Mouse (Mus musculus): ENCODE data around the gene Bfsp1.

Gene Bfsp1

GRCm38 (mm10) chr2:143862484-143863231 lies at the start of gene Bfsp1:
Gene Bfsp1, minus strand, starts transcription at chr2:143863173.
- in situ Hi-C loops (cut with MboI, MseI) = no loop called here

DNA sequence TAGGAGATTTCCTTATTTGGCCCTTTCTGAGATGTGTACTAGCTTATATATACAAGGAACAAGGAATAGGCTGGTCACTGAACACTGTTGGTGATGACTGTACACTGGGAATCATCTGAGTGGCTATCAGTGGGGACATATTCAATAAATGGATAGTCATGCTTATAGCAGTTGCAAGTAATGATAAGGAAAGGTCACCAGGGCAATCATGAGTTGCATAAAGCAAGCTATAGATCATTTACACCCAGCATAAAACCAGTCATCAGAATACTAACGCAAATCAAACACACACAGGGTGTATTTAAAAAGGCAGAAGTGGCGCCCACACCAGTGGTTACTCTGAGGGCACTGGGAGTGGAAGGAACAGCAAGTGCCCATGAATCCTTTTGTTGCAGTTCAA lies 49.2 kb upstream of the Bfsp1 start:
- in situ Hi-C loops (cut with MboI, MseI) = loop anchor here in 1 of 2 experiments (5.0 to 10.0 kb wide), 2 partner anchors 65 to 1007 kb away; partner anchors contain the start of gene Kif16b

DNA sequence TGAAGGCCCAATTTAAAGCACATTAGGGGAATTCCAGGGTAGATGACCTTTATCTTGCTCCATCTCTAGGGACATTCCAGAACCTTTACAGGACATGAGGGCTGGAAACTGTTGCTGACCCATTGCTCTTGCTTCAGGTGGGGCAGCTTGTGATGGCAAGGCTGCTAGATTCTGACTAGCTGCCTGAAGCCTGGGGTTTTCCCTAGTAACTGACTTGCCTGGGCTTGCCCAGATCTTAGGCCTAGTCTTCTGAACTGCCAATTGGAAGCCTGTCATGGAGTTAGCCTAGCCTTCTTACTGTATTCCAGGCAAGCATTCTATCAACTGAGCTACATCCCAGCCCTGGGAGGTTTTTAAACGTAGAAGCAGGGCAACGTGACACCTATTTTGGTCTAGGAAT lies 46.3 kb upstream of the Bfsp1 start:
- in situ Hi-C loops (cut with MboI, MseI) = no loop called here

DNA sequence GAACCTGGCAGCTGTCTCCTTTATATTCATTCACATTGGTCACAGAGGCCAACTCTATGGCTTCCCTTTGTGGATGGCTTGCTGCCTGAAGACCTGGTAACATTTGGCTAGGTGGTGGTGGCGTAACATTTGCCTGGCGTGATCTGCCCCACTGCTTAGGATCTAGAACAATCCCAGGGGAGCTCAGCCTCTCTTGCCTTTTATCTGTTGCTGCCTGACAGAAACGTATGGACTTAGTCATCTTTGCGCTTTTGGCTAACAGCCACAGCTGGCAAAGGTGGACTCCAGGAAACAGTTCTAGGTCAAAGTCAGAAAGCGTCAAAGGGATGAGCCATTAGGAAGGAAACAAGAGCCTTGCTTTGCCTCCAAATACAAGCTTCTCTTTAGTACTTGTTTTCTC lies 41.9 kb upstream of the Bfsp1 start:
- in situ Hi-C loops (cut with MboI, MseI) = no loop called here

DNA sequence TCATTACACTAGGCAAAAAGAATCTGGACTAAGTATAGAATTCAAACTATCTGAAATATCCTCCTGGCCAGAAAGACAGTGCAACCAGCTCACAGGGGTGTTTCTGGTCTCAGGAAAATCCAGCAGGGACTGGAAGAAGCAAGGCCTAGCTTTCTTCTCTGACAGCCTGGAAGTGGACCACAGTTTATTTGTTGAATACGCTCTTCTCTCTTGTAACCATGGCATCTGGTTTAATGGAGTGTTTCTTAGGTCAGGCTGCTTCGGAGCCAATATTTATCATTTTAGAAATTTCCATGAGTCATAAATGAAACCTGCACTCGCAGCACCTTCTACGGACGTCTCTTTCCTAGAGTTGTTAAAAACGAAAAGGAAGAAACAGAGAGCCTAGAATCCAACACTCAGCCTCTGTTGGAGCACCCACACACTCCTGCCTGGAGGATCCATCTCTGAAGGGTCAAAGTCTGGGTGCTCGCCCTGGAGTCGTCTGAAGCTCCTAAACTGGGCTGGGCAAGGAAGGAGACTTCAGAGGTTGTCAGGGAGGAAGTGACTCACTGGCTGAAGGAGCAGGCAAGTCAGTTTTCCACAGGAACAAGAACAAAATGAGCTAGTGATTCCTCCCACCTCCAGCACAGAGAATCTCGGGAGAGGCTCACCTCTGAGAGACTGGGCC lies 40.5 kb upstream of the Bfsp1 start:
- in situ Hi-C loops (cut with MboI, MseI) = no loop called here

GRCm38 (mm10) chr2:143900821-143901351 lies 37.9 kb upstream of the Bfsp1 start:
- in situ Hi-C loops (cut with MboI, MseI) = no loop called here

- in situ Hi-C loops (cut with MboI, MseI) = no loop called here
These were observed 36.7 kb upstream of the Bfsp1 start for GRCm38 (mm10) chr2:143899470-143900220.

DNA sequence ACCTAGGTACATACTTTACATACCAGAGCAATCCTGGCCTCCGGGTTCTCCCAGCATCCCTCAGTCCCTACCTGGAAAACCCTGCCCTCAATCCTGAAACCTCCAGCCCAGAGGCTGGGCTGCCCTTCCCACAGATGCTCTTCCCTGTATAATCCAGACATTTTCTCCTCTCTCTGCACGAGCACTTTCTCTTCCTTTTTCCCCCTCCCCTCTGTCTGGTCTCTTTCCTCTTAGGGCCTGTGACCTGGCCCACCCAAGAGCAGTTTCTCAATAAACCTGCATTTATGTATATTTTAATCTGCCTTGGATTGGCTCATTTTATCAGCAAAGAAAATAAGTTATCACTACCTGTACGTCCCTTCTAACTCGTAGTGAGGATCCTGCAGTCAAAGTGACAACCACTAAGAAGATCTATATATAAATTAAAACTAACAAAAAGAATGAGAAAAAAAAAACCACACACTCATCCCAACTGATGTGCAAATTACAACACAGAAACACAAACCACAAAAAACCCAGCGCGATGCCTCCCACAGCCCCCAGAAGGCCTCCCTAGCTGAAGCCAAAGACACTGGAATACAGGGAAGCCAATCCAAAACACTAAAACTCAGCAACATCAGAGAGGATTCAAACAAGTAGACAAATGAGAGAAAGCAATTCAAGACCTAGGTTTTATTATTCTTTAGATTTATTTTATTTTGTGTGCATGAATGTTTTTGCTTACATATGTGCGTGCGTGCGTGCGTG lies 28.5 kb upstream of the Bfsp1 start:
- in situ Hi-C loops (cut with MboI, MseI) = no loop called here

DNA sequence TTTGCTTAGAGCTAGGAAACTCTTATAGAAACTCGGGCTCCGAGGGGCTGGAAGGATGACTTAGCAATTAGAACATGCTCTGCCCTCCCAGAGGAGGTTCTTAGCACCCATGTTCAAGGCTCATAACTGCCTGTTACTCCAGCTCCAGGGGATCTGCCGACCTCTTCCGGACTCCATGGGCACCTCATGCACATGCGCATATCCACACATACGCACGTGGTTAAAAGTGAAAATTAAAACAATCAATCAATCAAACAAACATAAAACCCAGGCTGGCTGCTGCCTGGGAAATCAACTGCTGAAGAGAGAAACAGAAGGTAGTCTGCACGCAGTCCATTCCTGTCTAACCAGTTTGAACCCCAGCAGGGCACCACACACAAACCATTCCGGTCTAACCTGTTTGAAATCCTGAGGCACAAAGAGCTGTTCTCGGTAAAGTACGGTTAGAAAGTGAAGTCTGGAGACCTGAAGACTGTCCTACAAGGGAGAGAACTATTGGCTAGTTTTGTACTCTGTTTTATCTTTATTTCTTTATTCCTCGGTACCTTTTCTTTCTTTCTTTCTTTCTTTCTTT lies 27.0 kb upstream of the Bfsp1 start:
- in situ Hi-C loops (cut with MboI, MseI) = no loop called here

DNA sequence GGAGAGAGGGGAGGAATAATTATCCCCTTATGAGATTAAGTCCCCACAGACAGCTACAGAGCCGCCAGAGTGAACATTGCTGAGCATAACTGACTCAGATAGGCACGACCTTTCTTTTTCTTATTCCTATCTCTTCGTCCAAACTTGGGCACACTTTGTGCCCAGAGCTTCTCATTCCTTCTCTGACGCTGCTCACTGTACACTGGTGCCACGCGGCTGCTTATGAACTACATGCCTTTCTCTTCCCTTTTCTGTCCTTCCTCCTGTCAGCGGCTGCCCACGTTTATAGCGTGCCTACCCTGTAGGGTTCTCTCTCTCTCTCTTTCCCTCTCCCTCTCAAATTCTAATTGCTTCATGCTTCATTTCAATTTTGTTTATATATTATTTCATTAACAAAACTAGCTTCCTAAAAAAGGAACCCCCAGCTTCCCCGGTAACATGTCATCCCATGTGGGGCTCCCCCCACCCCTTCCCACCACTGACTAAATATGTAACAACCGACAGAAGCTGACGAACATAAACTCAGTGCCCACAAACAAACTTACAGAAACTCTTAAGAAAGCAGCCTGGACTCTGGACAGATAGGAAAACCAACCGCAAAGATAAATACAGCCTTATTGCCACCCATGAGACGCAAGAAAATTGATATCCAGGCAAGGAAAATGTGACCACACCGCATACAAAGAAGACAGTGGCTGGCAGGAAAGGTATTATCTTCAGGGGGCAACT lies 26.3 kb upstream of the Bfsp1 start:
- in situ Hi-C loops (cut with MboI, MseI) = no loop called here

GRCm38 (mm10) chr2:143882606-143883288 lies 19.8 kb upstream of the Bfsp1 start:
- in situ Hi-C loops (cut with MboI, MseI) = no loop called here

GRCm38 (mm10) chr2:143882002-143882401 lies 19.0 kb upstream of the Bfsp1 start:
- in situ Hi-C loops (cut with MboI, MseI) = no loop called here

DNA sequence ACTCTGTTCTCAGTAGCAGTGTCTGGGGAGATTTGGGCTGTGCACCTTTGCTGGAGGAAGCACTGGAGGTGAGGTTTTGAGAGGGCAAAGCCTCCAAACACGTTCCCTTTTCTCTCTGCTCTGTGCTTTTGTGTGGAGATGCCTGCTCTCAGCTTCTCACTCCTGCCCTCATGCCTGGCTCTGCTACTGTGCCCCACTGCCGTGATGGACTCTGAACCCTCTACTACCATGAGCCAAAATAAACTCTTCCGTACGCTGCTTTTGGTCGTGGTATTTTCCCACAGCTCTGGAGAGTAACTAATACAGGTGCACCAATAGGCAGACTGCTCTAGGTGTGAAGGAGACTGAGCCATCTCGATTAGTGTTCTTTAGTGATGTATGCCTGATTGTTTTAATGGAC lies 16.3 kb upstream of the Bfsp1 start:
- in situ Hi-C loops (cut with MboI, MseI) = no loop called here

GRCm38 (mm10) chr2:143876929-143877632 lies 14.1 kb upstream of the Bfsp1 start:
- in situ Hi-C loops (cut with MboI, MseI) = no loop called here

DNA sequence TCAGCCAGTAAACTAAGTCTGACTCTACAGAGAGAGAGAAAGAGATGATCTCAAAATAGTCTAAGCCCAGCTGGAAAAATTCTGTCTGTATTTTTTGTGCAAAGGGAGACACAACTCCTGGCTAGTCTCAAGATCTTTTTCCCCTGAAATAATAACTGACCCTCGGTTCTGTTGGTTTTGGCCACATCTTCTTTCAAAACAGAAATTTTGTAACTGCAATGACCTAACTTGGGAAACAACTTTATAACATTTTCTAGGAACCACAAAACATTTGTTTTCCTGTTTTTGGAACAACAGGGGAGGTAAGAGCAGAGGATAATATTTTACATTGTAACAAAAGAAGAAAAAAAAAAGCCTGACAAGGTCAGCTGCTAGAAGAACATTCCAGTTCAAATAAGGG lies 13.1 kb upstream of the Bfsp1 start:
- in situ Hi-C loops (cut with MboI, MseI) = no loop called here

- in situ Hi-C loops (cut with MboI, MseI) = no loop called here
These were observed 8.1 kb upstream of the Bfsp1 start for GRCm38 (mm10) chr2:143870936-143871688.

DNA sequence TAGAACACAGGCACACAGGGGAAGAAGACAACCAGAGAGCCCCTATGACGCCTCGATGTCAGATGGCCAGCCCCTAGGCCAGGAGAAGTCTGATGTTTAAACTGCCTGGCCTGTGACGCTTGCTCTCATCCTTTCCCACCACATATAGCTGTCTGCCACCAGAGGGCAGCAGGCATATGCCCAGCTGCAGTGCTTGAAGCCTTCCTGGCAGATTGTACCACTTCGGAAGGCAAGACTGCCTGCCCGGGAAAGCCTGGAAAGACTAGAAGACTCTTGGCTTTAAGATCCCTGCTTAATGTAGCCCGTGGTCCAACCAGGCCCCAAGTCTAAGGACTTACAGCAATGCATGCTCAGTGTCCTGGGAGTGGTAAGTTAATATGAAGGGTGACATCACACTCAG lies 4.4 kb upstream of the Bfsp1 start:
- in situ Hi-C loops (cut with MboI, MseI) = no loop called here

GRCm38 (mm10) chr2:143864600-143864999 lies 1.6 kb upstream of the Bfsp1 start:
- in situ Hi-C loops (cut with MboI, MseI) = no loop called here

Data from T-helper 17 cell (primary cell).